Mouse (Mus musculus) lung, embryonic 14.5 days (tissue): ENCODE data around the gene Fam136a. TPM values are rescaled to one million over a fixed set of nuclear protein-coding genes. Genes with fewer than 3 reads are reported as not detected.
A peak's percentile ranks its signal among the peaks of the same experiment; 100 is the strongest.

Source experiments
- ATAC-seq: fragments of 200-750 bp; cut with Nextera tagmentation; 2 replicates; pipeline ENCODE4 v1.8.0; 2017; ENCODE audit warnings: mild to moderate bottlenecking, moderate TSS enrichment, moderate library complexity; ENCODE audit not compliant: insufficient read depth
- DNase-seq: peaks from one replicate; pipeline ENCODE4 v3.0.0-alpha.2; 2015
- H3K27ac ChIP-seq: fragments of 300-500 bp; sonication (generic); 2 replicates; pipeline ENCODE4 v1.5.1; 2014; ENCODE audit warnings: low read depth, mild to moderate bottlenecking, moderate library complexity
- H3K27me3 ChIP-seq: fragments of 300-500 bp; sonication (generic); 2 replicates; pipeline ENCODE4 v1.6.1; 2014; ENCODE audit warnings: low read length, control low read depth; ENCODE audit not compliant: insufficient read depth
- H3K36me3 ChIP-seq: fragments of 300-500 bp; sonication (generic); 2 replicates; pipeline ENCODE4 v1.6.1; 2014; ENCODE audit warnings: control low read depth; ENCODE audit not compliant: insufficient read depth
- H3K4me1 ChIP-seq: fragments of 300-500 bp; sonication (generic); 2 replicates; pipeline ENCODE4 v1.6.1; 2014; ENCODE audit warnings: antibody characterized with exemption, control low read depth; ENCODE audit not compliant: insufficient read depth
- H3K4me2 ChIP-seq: fragments of 300-500 bp; sonication (generic); 2 replicates; pipeline ENCODE4 v1.6.1; 2014; ENCODE audit warnings: mild to moderate bottlenecking
- H3K4me3 ChIP-seq: fragments of 300-500 bp; sonication (generic); 2 replicates; pipeline ENCODE4 v1.5.1; 2014; ENCODE audit warnings: low read depth, low read length
- H3K9ac ChIP-seq: fragments of 300-500 bp; sonication (generic); 2 replicates; pipeline ENCODE4 v1.6.1; 2014
- H3K9me3 ChIP-seq: fragments of 300-500 bp; sonication (generic); 2 replicates; pipeline ENCODE4 v1.6.1; 2016; ENCODE audit warnings: low read depth, low read length, control low read depth
- CTCF ChIP-seq: IDR thresholded peaks from 2 replicates; pipeline ENCODE4 v1.5.1; 2016; ENCODE audit warnings: antibody characterized with exemption, low read depth
- WGBS: fragments of 180-500 bp; shearing (Covaris S2); extraction: QIAGEN DNeasy Blood & Tissue Kit; methylation state at CpG from one replicate; pipeline ENCODE4 v1.1.7; 2014; 5-methylcytosine and 5-hydroxymethylcytosine counted together
- polyA plus RNA-seq: library from polyadenylated mRNA; unstranded; fragments of >200 nt; fragmentation: Nextera tagmentation; extraction: Ambion mirVana; gene quantifications from 2 replicates; pipeline ENCODE4 v1.2.1, GENCODE M21; 2014

The Fam136a gene
- polyA plus RNA-seq, 1 experiment from 2014 or later, result 129 TPM

- H3K36me3 ChIP-seq, result no peaks in the 10 kb centered on the region
- H3K9me3 ChIP-seq, result no peaks in the 10 kb centered on the region
- 33% methylated on average over 2 of the region's 2 CpGs for WGBS
- no peak overlapping the region for H3K4me2 ChIP-seq
- no peaks in the 10 kb centered on the region for H3K4me1 ChIP-seq
- no peak for DNase-seq
- no peak overlapping the region for H3K9ac ChIP-seq
- no peak for ATAC-seq
- no peak for TF ChIP-seq CTCF
- no peak overlapping the region for H3K27ac ChIP-seq
- H3K27me3 ChIP-seq, result no peaks in the 10 kb centered on the region
- H3K4me3 ChIP-seq, result no peak overlapping the region
Observed at GRCm38 (mm10) chr6:86346063-86346462, 19.4 kb upstream of the Fam136a start.

GRCm38 (mm10) chr6:86349257-86349656, 16.2 kb upstream of the Fam136a start:
- 69% methylated on average over 7 of the region's 7 CpGs for WGBS
- ATAC-seq (no peak), DNase-seq (peak; percentile 38)

GRCm38 (mm10) chr6:86354948-86355347, 10.5 kb upstream of the Fam136a start:
- Histone ChIP-seq H3K4me2 (no peak overlapping the region), H3K36me3 (no peaks in the 10 kb centered on the region), H3K9me3 (no peaks in the 10 kb centered on the region), H3K4me3 (no peak overlapping the region), H3K27ac (no peak overlapping the region), H3K27me3 (no peaks in the 10 kb centered on the region), H3K4me1 (no peaks in the 10 kb centered on the region), H3K9ac (no peak overlapping the region)
- no peak for TF ChIP-seq CTCF
- DNase-seq (no peak), ATAC-seq (no peak)
- 56% methylated on average over 3 of the region's 3 CpGs for WGBS

More at GRCm38 (mm10) chr6:86349257-86349656, 16.2 kb upstream of the Fam136a start:
- peak; percentile 60 for TF ChIP-seq CTCF
- H3K4me3 ChIP-seq, result no peak overlapping the region
- no peaks in the 10 kb centered on the region for H3K36me3 ChIP-seq
- H3K9ac ChIP-seq, result no peak overlapping the region
- H3K27me3 ChIP-seq, result no peaks in the 10 kb centered on the region
- no peak overlapping the region for H3K27ac ChIP-seq
- H3K4me2 ChIP-seq, result no peak overlapping the region
- H3K9me3 ChIP-seq, result no peaks in the 10 kb centered on the region
- H3K4me1 ChIP-seq, result no peaks in the 10 kb centered on the region

- Histone ChIP-seq H3K4me3 (no peak overlapping the region), H3K9me3 (no peaks in the 10 kb centered on the region), H3K9ac (no peak overlapping the region), H3K4me2 (no peak overlapping the region), H3K27ac (no peak overlapping the region), H3K36me3 (no peaks in the 10 kb centered on the region), H3K27me3 (no peaks in the 10 kb centered on the region), H3K4me1 (no peaks in the 10 kb centered on the region)
- ATAC-seq, result no peak
- TF ChIP-seq CTCF, result no peak
- 72% methylated on average over 9 of the region's 9 CpGs for WGBS
- no peak for DNase-seq
Observed at GRCm38 (mm10) chr6:86356956-86357355, 8.5 kb upstream of the Fam136a start.

GRCm38 (mm10) chr6:86360691-86361090, 4.8 kb upstream of the Fam136a start:
- H3K27me3 ChIP-seq, result no peaks in the 10 kb centered on the region
- 57% methylated on average over 7 of the region's 7 CpGs for WGBS
- H3K9ac ChIP-seq, result no peak overlapping the region
- no peaks in the 10 kb centered on the region for H3K4me1 ChIP-seq
- no peaks in the 10 kb centered on the region for H3K9me3 ChIP-seq
- ATAC-seq (no peak), DNase-seq (no peak)
- TF ChIP-seq CTCF, result no peak
- H3K36me3 ChIP-seq, result no peaks in the 10 kb centered on the region
- H3K4me3 ChIP-seq, result no peak overlapping the region
- H3K4me2 ChIP-seq, result no peak overlapping the region
- H3K27ac ChIP-seq, result no peak overlapping the region

- 0 out of 2 replicates have a peak, but pooled peaks cover under 1% of the 10 kb centered on the region for H3K4me1 ChIP-seq
- ATAC-seq (no peak), DNase-seq (no peak)
- no peak overlapping the region for H3K4me2 ChIP-seq
- no peaks in the 10 kb centered on the region for H3K36me3 ChIP-seq
- peak; percentile 38; the same call in 1 of the 2 replicates for TF ChIP-seq CTCF
- no peak overlapping the region for H3K4me3 ChIP-seq
- WGBS, result 82% methylated on average over 7 of the region's 7 CpGs
- no peak overlapping the region for H3K9ac ChIP-seq
- H3K27me3 ChIP-seq, result no peaks in the 10 kb centered on the region
- no peak overlapping the region for H3K27ac ChIP-seq
- no peaks in the 10 kb centered on the region for H3K9me3 ChIP-seq
Observed at GRCm38 (mm10) chr6:86361373-86361772, 4.1 kb upstream of the Fam136a start.

GRCm38 (mm10) chr6:86364442-86365141, 854 bp upstream of the Fam136a start:
- H3K27ac ChIP-seq, result no peak overlapping the region
- peak overlapping the region; percentile 54 for H3K9ac ChIP-seq
- H3K4me2 ChIP-seq, result peak overlapping the region; percentile 87
- no peaks in the 10 kb centered on the region for H3K9me3 ChIP-seq
- ATAC-seq (peak; percentile 54), DNase-seq (peak; percentile 94)
- no peaks in the 10 kb centered on the region for H3K27me3 ChIP-seq
- peaks cover 16% of the 10 kb centered on the region for H3K36me3 ChIP-seq
- TF ChIP-seq CTCF, result peak; percentile 96
- H3K4me1 ChIP-seq, result 0 out of 2 replicates have a peak, but pooled peaks cover 5% of the 10 kb centered on the region
- WGBS, result under 1% methylated on average over 17 of the region's 17 CpGs
- H3K4me3 ChIP-seq, result peak overlapping the region; percentile 71
